Mouse (Mus musculus): Measurements from ENCODE around the gene Ccdc189.

DNA sequence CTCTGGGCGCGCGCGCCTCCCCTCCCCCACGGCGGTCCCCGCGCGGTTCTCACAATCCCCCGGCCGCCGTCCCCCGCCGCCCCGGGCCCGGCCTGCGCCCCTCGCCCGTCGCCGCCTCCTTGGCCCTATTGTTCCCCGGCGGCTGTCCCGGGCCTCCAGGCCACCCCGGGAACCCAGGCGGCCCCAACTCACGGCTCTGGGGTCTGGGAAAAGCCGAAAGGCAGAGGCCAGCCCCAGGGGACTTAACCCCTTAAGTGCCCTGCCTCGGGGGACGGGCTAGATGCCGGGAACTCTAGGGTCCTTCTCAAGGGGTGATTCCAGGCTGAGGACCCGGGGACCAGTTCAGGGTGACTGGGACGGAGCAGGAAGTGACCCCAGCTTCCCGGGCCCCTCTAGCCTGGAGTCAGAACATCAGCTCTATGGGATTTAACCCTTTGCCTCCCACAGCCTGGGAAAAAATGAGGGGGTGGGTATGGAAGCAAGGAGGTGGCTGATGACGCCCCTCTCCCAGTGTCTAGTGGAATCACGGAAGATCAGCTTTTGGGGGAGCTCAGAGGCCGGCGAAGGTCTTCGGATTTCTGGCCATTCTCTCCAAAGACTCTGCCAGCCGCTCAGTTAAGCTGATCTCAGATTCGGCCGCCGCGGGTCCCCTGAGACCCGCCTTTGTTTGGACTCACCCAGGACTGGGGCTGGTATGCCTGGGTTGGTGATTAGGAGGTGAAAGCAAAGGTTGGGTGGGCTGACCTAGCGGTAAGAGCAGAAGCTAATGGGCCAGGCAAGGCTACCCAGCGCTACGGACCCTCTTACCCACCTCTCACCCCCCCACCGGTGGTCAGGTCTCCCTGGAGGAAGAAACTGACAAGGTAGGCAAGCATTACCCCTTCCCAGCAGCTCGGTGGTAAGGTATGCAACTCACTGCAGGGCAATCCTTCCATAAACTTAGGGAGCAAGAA is 26.8 kb upstream of the Ccdc189 start, which contains the start of gene Zfp629:
- TF ChIP-seq CTCF (IDR thresholded peaks at IDR 0.05; ENCODE audit: low read depth, low read length) (no peak), POLR2A (IDR thresholded peaks at IDR 0.05; ENCODE audit: extremely low read depth, insufficient read depth, low read length) (0 out of 2 replicates have a peak, but pooled peaks have one; percentile 18)
